Mouse (Mus musculus): ENCODE data around the gene Ifi203.
"Not testable (repeated sequence)": the region's sequence is repeated elsewhere in the genome, so short reads cannot be mapped to it uniquely, and the experiment has no call there.

DNA sequence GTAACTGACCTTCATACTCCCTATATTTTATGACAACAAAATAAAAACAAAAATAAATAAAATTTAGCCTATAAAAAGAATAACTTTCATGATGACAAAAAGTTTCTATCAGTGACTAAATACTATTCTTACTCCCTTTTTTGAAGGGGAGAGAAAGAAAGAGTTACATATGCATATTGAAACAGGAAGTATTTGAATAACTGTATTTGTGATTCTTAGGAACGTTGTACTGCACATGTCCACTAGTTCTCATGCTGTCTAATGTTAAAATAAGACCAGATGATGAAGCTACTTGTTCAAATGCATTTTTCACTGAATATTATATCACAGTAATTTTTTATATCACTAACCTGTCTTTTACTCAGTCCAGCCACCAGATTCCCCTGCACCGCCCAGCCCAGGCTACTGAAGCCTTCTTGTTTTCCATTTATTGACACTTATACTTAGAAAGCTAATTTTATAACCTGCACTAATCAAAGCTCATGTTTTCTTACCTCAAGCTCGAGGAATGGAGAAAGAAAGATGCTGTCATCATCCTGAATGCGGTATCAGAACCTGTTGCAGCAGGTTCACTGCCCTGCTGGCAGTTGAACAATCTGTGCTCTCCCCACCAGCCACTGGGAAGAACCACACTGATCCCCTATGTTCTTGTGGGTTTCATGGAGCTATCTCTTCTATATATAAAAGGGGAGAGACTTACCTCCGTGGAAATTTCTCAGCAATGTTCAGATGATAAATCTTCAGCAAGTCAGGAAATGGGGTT is 63.1 kb downstream of the Ifi203 start:
- TF ChIP-seq EP300 (optimal IDR thresholded peaks at IDR 0.05); CTCF (IDR thresholded peaks at IDR 0.05; ENCODE audit: low read depth): not testable (repeated sequence)

Measured in stomach, postnatal 0 days (tissue).